Mouse (Mus musculus): ENCODE data around the gene Il1r1.

The Il1r1 gene

GRCm38 (mm10) chr1:40224539-40225284 lies at the start of gene Il1r1:
Gene Il1r1, plus strand, starts transcription at chr1:40225080.
- peak; percentile 95 for DNase-seq (ENCODE audit: low spot score)

- no peak for DNase-seq (ENCODE audit: low spot score)
These were observed 49.8 kb upstream of the Il1r1 start for GRCm38 (mm10) chr1:40175123-40175522.

DNA sequence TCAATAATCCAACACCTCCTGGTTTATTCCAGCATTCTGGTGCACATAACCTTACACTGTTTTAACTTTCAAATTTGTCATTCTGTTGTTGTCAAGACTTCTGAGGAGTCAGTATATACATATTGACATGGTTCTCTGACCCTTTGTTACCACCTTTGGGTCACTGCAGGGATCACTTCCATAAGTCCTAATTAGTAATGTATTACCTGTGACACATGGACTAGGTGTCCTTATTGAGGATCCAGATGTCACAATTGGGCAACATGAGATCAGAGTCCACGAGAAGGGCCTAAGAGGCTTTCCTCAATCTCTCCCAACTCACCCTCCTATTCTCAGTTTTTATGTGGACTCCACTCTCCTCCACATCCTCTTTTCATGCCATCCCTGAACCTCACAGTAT lies 49.1 kb upstream of the Il1r1 start:
- no peak for DNase-seq (ENCODE audit: low spot score)

DNA sequence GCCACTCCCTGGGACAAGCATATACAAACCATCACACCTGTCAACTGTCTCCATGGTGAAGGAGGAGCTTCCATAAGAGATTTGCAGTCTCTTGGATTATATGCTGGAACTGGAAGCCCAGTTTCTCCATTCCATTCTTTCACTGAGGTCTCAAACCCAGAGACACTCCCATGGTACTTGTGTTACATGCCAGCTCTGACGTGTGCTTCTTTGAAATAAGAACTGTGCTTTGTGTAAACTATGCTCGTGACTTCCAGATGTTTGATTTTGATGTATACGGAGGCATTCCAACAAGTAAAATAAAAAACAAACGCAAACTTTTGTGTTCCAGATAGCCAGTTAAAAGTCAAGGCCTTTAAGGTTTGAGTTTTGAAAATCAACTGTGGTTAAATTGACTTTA lies 45.8 kb upstream of the Il1r1 start:
- DNase-seq (ENCODE audit: low spot score), result no peak

DNA sequence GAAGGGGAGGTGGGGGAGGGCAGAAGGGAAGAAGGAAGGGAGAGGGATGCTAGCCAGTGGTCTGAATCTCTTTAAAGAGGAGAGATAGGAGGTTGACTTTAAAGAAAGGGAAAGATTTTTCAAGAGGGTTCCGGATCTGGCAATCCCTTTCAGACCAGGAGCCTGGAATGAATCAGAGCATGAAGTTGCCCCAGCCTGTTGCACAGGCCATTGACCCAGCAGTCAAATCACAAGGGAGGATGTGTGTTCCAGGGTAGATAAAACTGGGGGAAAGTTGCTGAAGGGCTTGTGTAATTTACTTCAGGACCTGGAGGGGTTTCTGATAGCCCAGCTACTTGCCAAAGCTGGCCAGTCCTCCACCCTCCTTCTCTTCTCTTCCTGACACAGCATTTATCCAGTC lies 45.4 kb upstream of the Il1r1 start:
- peak; percentile 72 for DNase-seq (ENCODE audit: low spot score)

DNA sequence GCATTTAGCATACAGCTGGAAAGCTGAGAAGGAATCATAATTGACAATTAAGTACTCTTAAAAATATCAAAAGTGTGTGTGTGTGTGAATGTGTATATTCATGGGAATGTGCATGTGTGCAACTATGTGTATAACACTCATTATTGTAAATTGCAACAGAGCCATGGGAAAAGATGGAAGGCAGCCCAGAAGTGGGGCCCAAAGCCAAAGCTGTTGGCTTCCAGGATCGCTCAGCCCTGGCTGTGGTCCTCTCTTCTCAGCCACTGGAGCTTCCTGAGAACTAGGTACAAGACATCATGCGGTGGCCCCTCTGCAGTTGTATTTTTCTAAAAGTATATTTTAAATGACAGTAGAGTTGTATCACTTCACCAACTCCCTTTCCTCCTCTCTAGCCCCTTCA lies 44.0 kb upstream of the Il1r1 start:
- peak; percentile 88 for DNase-seq (ENCODE audit: low spot score)

DNA sequence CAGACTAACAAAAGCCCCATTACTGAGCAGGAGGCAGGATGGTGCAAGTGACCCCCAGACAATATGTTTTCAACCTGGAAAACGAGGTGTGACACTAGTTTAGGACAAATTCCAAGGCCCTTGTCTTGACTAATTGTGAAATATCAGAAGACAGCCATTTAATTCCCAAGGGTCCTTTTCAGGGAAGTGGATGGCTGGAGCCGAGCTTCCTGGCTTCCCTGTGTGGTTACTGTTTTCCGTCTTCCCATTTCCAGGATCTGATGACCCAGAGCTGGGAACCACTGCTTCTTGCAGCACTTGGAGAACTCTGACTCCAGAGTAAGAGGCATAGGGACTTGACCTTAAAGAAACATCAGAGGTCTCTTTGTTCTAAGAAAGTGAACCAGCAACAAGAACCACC lies 43.2 kb upstream of the Il1r1 start:
- peak; percentile 63 for DNase-seq (ENCODE audit: low spot score)

- no peak for DNase-seq (ENCODE audit: low spot score)
These were observed 41.5 kb upstream of the Il1r1 start for GRCm38 (mm10) chr1:40183410-40183809.

- peak; percentile 91 for DNase-seq (ENCODE audit: low spot score)
These were observed 36.9 kb upstream of the Il1r1 start for GRCm38 (mm10) chr1:40187961-40188360.

DNA sequence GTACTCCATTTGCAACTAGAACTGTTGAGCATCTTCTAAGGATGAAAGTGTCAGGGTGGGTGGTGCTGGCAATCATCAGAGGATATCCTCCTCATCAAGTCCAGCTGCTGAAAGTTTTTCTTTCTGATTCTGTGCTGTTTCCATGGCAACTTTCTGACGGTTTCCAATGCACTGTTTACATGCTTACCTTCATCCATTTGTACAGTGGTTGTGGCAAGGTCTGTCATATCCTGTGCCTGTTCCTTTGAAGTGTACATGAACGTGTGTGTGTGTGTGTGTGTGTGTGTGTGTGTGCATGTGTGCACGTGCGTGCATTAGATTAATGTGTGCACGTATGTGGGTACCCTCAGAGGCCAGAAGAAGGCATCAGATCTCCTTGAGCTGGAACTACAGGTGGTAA lies 34.9 kb upstream of the Il1r1 start:
- DNase-seq (ENCODE audit: low spot score), result no peak

DNA sequence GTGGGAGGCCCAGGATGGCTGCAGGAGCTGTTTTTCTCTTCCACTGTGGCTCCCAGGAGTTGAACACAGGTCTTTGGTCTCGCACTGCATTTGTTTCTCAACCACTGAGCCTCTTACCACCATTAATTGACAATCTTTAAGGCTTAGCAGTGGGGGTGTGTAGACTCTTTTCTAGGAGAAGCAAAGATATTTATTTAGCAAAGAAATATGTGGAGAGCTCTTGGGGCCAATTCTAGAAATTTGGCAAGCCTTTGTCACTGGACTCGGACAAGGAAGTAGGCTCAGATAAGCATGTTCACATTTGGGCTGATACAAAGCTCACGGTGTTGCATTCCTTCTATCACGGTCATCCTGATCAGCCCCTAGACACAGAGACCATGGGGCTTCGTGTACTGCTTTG lies 34.0 kb upstream of the Il1r1 start:
- no peak for DNase-seq (ENCODE audit: low spot score)

GRCm38 (mm10) chr1:40194279-40194678 lies 30.6 kb upstream of the Il1r1 start:
- DNase-seq (ENCODE audit: low spot score), result no peak

- no peak for DNase-seq (ENCODE audit: low spot score)
These were observed 11.3 kb upstream of the Il1r1 start for GRCm38 (mm10) chr1:40213337-40214159.

DNA sequence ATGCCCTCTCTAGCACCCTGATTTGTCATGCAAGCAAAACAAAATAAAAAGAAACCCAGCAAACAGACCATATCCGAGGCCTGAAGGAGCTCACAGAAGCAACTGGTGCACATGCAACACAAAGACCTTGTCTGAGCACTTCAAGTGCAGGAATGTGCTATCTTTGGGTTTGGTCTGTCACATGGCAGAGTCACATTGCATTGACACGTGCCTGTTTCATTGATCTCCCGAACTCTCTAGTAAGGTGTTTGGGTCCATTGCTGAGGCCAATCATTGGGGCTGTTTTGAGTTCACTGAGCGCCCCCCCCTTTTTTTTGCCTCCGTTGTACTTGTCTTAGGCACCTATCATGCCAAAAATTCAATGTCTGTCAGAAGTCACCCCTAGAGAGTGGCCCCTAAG lies 7.4 kb upstream of the Il1r1 start:
- no peak for DNase-seq (ENCODE audit: low spot score)

- no peak for DNase-seq (ENCODE audit: low spot score)
These were observed 6.3 kb upstream of the Il1r1 start for GRCm38 (mm10) chr1:40218603-40219002.

- DNase-seq (ENCODE audit: low spot score), result no peak
These were observed 4.3 kb upstream of the Il1r1 start for GRCm38 (mm10) chr1:40220549-40220948.

- peak; percentile 75 for DNase-seq (ENCODE audit: low spot score)
These were observed 3.0 kb upstream of the Il1r1 start for GRCm38 (mm10) chr1:40221864-40222263.

DNA sequence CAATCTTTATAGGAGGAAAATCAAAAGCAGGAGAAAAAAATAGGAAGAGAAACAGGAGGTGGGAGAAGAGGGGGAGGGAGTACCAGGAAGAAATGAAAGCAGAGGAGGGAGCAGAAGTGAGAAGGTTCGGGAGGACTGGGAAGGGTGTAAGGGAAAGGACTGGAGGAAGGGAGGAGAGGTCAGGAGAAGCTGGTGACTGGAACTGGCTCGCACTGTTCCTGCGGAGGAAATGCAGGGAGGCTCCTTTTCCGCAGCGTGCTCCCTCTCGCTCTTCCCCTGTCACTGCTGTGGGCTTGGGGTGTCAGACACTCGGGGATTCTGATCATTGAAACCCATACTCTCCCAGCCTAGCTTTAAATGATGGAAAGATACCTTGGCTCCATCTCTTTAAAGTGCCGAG lies 2.2 kb upstream of the Il1r1 start:
- DNase-seq (ENCODE audit: low spot score), result no peak

DNA sequence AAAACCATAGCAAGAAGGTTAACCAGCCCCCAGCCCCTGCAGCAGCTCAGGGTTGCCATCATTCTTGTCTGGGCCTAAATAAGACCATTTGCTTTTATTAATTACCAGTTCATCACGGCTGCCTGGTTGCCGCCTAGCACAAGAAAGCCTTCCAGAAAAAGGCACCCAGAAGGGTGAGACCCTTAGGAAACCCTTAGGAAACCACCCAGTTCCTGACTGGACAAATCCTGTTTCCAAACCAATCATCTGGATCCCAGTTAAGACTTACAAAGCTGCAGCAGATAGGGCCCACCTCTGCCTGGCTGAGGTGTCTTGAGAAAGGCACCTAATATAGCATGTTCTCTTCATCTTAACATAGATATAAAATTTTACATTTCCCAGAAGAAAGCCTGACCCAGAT lies 1.3 kb upstream of the Il1r1 start:
- no peak for DNase-seq (ENCODE audit: low spot score)

DNA sequence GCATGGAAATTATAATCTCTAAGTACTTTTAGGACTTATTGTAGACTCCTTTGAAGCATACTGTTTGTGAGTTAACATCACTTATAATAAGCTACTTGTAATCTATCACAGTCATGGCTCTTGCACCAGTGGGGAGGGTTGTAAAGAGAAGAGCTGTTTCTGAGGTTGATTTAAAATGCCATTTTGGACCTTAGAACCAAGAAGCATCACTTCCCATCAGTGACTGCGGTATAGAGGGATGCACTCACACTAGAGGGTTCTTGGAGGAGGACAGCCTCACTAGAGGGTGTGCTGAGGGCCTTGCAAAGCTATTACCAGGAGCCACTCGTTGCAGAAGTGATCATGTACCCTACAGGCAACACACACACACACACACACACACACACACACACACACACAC lies 700 bp downstream of the Il1r1 start:
- DNase-seq (ENCODE audit: low spot score), result no peak

DNA sequence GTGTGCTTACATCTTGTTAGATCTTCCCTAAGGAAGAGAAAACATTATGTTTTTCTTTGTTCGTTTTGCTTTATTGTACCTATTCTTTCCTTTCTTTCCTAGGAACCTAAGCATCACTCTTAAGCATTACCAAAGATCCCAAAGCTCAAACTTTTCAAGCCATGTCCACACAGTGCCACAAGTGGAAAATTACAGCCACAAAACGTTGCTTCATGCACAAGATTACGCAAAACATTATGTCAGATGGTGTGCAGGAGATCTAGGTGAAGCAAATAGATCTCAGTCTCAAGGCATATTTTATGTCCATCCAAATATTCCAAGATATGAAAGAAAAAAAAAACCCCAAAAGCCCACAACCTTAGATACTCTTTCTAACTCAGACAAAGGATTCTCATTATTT lies 4.2 kb downstream of the Il1r1 start:
- peak; percentile 55 for DNase-seq (ENCODE audit: low spot score)

GRCm38 (mm10) chr1:40229771-40230280 lies 4.9 kb downstream of the Il1r1 start:
- DNase-seq (ENCODE audit: low spot score), result no peak

- DNase-seq (ENCODE audit: low spot score), result no peak
These were observed 5.5 kb downstream of the Il1r1 start for GRCm38 (mm10) chr1:40230336-40230735.
